Mouse (Mus musculus) lung, postnatal 0 days (tissue): ENCODE results near the gene Cdkal1. TPM values are rescaled to one million over a fixed set of nuclear protein-coding genes. Genes with fewer than 3 reads are reported as not detected.

Experiments used
- ATAC-seq: fragments of 200-750 bp; cut with Nextera tagmentation; 2 replicates; pipeline ENCODE4 v1.8.0; 2017; ENCODE audit warnings: moderate library complexity
- DNase-seq: peaks from one replicate; pipeline ENCODE4 v3.0.0-alpha.2; 2016; ENCODE audit warnings: low spot score
- H3K27ac ChIP-seq: fragments of 300-500 bp; sonication (generic); 2 replicates; pipeline ENCODE4 v1.5.1; 2014; ENCODE audit warnings: antibody characterized with exemption, mild to moderate bottlenecking, low read length, mixed read lengths
- H3K27me3 ChIP-seq: fragments of 300-500 bp; sonication (generic); replicated peaks from 2 replicates; pipeline ENCODE4 v1.6.1; 2014; ENCODE audit warnings: low read length, mixed read lengths; ENCODE audit not compliant: insufficient read depth
- H3K36me3 ChIP-seq: fragments of 300-500 bp; sonication (generic); 2 replicates; pipeline ENCODE4 v1.6.1; 2014; ENCODE audit warnings: low read length, mixed read lengths; ENCODE audit not compliant: insufficient read depth
- H3K4me1 ChIP-seq: fragments of 300-500 bp; sonication (generic); 2 replicates; pipeline ENCODE4 v1.6.1; 2014; ENCODE audit warnings: antibody characterized with exemption, low read depth, low read length, mixed read lengths; ENCODE audit not compliant: insufficient read depth
- H3K4me2 ChIP-seq: fragments of 300-500 bp; sonication (generic); replicated peaks from 2 replicates; pipeline ENCODE4 v1.6.1; 2014; ENCODE audit warnings: low read depth, mild to moderate bottlenecking, low read length, moderate library complexity, mixed read lengths
- H3K4me3 ChIP-seq: fragments of 300-500 bp; sonication (generic); 2 replicates; pipeline ENCODE4 v1.5.1; 2014; ENCODE audit warnings: low read depth, low read length
- H3K9ac ChIP-seq: fragments of 300-500 bp; sonication (generic); replicated peaks from 2 replicates; pipeline ENCODE4 v1.6.1; 2014; ENCODE audit warnings: low read depth, mild to moderate bottlenecking
- H3K9me3 ChIP-seq: fragments of 300-500 bp; sonication (generic); 2 replicates; pipeline ENCODE4 v1.6.1; 2016; ENCODE audit warnings: low read length, mixed read lengths
- CTCF ChIP-seq: IDR thresholded peaks from 2 replicates; pipeline ENCODE4 v1.5.1; 2016; ENCODE audit warnings: antibody characterized with exemption, mild to moderate bottlenecking
- EP300 ChIP-seq: IDR thresholded peaks from 2 replicates; pipeline ENCODE4 v1.6.1; 2016; ENCODE audit warnings: antibody characterized with exemption, mild to moderate bottlenecking, control low read depth
- WGBS: fragments of 180-500 bp; shearing (Covaris S2); extraction: QIAGEN DNeasy Blood & Tissue Kit; methylation state at CpG from one replicate; pipeline ENCODE4 v1.1.7; 2014; 5-methylcytosine and 5-hydroxymethylcytosine counted together
- polyA plus RNA-seq: library from polyadenylated mRNA; unstranded; fragments of >200 nt; fragmentation: Nextera tagmentation; extraction: Ambion mirVana; gene quantifications from 2 replicates; pipeline ENCODE4 v1.2.1, GENCODE M21; 2015

Cdkal1 gene
- polyA plus RNA-seq, 1 experiment from 2014 or later, result 14.7 TPM

- no peak overlapping the region for H3K4me3 ChIP-seq
- no peak for ATAC-seq
- no peaks in the 10 kb centered on the region for H3K4me1 ChIP-seq
- no peaks in the 10 kb centered on the region for H3K27me3 ChIP-seq
- no peak overlapping the region for H3K9ac ChIP-seq
- no peak for TF ChIP-seq CTCF
- no peak for TF ChIP-seq EP300
- DNase-seq, result no peak
- 72% methylated on average over 6 of the region's 6 CpGs for WGBS
- H3K27ac ChIP-seq, result no peak overlapping the region
- no peaks in the 10 kb centered on the region for H3K36me3 ChIP-seq
- H3K9me3 ChIP-seq, result no peaks in the 10 kb centered on the region
- H3K4me2 ChIP-seq, result no peak overlapping the region
These were observed 393.2 kb downstream of the Cdkal1 start for GRCm38 (mm10) chr13:29462271-29462670.

- H3K9me3 ChIP-seq, result no peaks in the 10 kb centered on the region
- DNase-seq (no peak), ATAC-seq (no peak)
- no peaks in the 10 kb centered on the region for H3K4me1 ChIP-seq
- no peaks in the 10 kb centered on the region for H3K27me3 ChIP-seq
- WGBS, result 55% methylated on average over 5 of the region's 5 CpGs
- H3K27ac ChIP-seq, result no peak overlapping the region
- H3K4me3 ChIP-seq, result no peak overlapping the region
- H3K36me3 ChIP-seq, result no peaks in the 10 kb centered on the region
- H3K9ac ChIP-seq, result no peak overlapping the region
- no peak overlapping the region for H3K4me2 ChIP-seq
- TF ChIP-seq EP300 (no peak), CTCF (no peak)
These were observed 394.7 kb downstream of the Cdkal1 start for GRCm38 (mm10) chr13:29460741-29461140.

GRCm38 (mm10) chr13:29458385-29458784, 397.1 kb downstream of the Cdkal1 start:
- no peak overlapping the region for H3K27ac ChIP-seq
- H3K9me3 ChIP-seq, result no peaks in the 10 kb centered on the region
- TF ChIP-seq EP300 (no peak), CTCF (no peak)
- H3K36me3 ChIP-seq, result no peaks in the 10 kb centered on the region
- no peaks in the 10 kb centered on the region for H3K27me3 ChIP-seq
- no peak for ATAC-seq
- no peak overlapping the region for H3K4me2 ChIP-seq
- no peak for DNase-seq
- H3K9ac ChIP-seq, result no peak overlapping the region
- no peaks in the 10 kb centered on the region for H3K4me1 ChIP-seq
- 12% methylated on average over 1 of the region's 1 CpGs for whole genome bisulfite sequencing
- no peak overlapping the region for H3K4me3 ChIP-seq

- H3K27ac ChIP-seq, result no peak overlapping the region
- H3K4me1 ChIP-seq, result no peaks in the 10 kb centered on the region
- H3K36me3 ChIP-seq, result no peaks in the 10 kb centered on the region
- no peak overlapping the region for H3K4me2 ChIP-seq
- WGBS, result 85% methylated on average over 2 of the region's 2 CpGs
- no peak for ATAC-seq
- no peak for DNase-seq
- H3K4me3 ChIP-seq, result no peak overlapping the region
- no peak overlapping the region for H3K9ac ChIP-seq
- no peaks in the 10 kb centered on the region for H3K27me3 ChIP-seq
- TF ChIP-seq CTCF (no peak), EP300 (no peak)
- H3K9me3 ChIP-seq, result no peaks in the 10 kb centered on the region
These were observed 418.4 kb downstream of the Cdkal1 start for GRCm38 (mm10) chr13:29437067-29437466.

- H3K4me1 ChIP-seq, result no peaks in the 10 kb centered on the region
- H3K9me3 ChIP-seq, result no peaks in the 10 kb centered on the region
- no peak for TF ChIP-seq EP300
- TF ChIP-seq CTCF, result no peak
- H3K36me3 ChIP-seq, result no peaks in the 10 kb centered on the region
- no peak overlapping the region for H3K4me3 ChIP-seq
- H3K4me2 ChIP-seq, result no peak overlapping the region
- no peak for ATAC-seq
- 68% methylated on average over 4 of the region's 4 CpGs for whole genome bisulfite sequencing
- H3K27ac ChIP-seq, result no peak overlapping the region
- no peak for DNase-seq
- no peaks in the 10 kb centered on the region for H3K27me3 ChIP-seq
- no peak overlapping the region for H3K9ac ChIP-seq
These were observed 420.7 kb downstream of the Cdkal1 start for GRCm38 (mm10) chr13:29434726-29435125.

GRCm38 (mm10) chr13:29430919-29431318, 424.6 kb downstream of the Cdkal1 start:
- Histone ChIP-seq H3K9ac (no peak overlapping the region), H3K27ac (no peak overlapping the region), H3K36me3 (no peaks in the 10 kb centered on the region), H3K4me3 (no peak overlapping the region), H3K4me1 (no peaks in the 10 kb centered on the region), H3K27me3 (no peaks in the 10 kb centered on the region), H3K4me2 (no peak overlapping the region), H3K9me3 (no peaks in the 10 kb centered on the region)
- 30% methylated on average over 4 of the region's 4 CpGs for WGBS
- TF ChIP-seq EP300 (no peak), CTCF (no peak)
- ATAC-seq (no peak), DNase-seq (no peak)

GRCm38 (mm10) chr13:29429877-29430276, 425.6 kb downstream of the Cdkal1 start:
- no peak for DNase-seq
- H3K4me3 ChIP-seq, result no peak overlapping the region
- H3K4me2 ChIP-seq, result no peak overlapping the region
- H3K27me3 ChIP-seq, result no peaks in the 10 kb centered on the region
- H3K4me1 ChIP-seq, result no peaks in the 10 kb centered on the region
- no peak overlapping the region for H3K9ac ChIP-seq
- no peaks in the 10 kb centered on the region for H3K9me3 ChIP-seq
- ATAC-seq, result no peak
- WGBS, result 85% methylated on average over 4 of the region's 4 CpGs
- TF ChIP-seq EP300 (no peak), CTCF (no peak)
- no peak overlapping the region for H3K27ac ChIP-seq
- H3K36me3 ChIP-seq, result no peaks in the 10 kb centered on the region
